Mouse (Mus musculus) hindbrain, embryonic 13.5 days (tissue): ENCODE measurements around the gene Jagn1. TPM values are rescaled to one million over a fixed set of nuclear protein-coding genes. Genes with fewer than 3 reads are reported as not detected.
A peak's percentile ranks its signal among the peaks of the same experiment; 100 is the strongest.

Experiments used
- ATAC-seq: fragments of 200-750 bp; cut with Nextera tagmentation; 2 replicates; pipeline ENCODE4 v1.8.0; 2017; ENCODE audit warnings: moderate TSS enrichment; ENCODE audit not compliant: low FRiP score
- H3K27ac ChIP-seq: fragments of 300-500 bp; sonication (generic); 2 replicates; pipeline ENCODE4 v1.5.1; 2015; ENCODE audit warnings: inconsistent platforms, mild to moderate bottlenecking, moderate library complexity
- H3K27me3 ChIP-seq: fragments of 300-500 bp; sonication (generic); 2 replicates; pipeline ENCODE4 v1.6.1; 2015; ENCODE audit warnings: mild to moderate bottlenecking, inconsistent platforms
- H3K36me3 ChIP-seq: fragments of 300-500 bp; sonication (generic); 2 replicates; pipeline ENCODE4 v1.6.1; 2015; ENCODE audit warnings: mild to moderate bottlenecking, inconsistent platforms
- H3K4me1 ChIP-seq: fragments of 300-500 bp; sonication (generic); replicated peaks from 2 replicates; pipeline ENCODE4 v1.6.1; 2015; ENCODE audit warnings: inconsistent platforms
- H3K4me2 ChIP-seq: fragments of 300-500 bp; sonication (generic); 2 replicates; pipeline ENCODE4 v1.6.1; 2015; ENCODE audit warnings: inconsistent platforms, mild to moderate bottlenecking, moderate library complexity
- H3K4me3 ChIP-seq: fragments of 300-500 bp; sonication (generic); 2 replicates; pipeline ENCODE4 v1.5.1; 2015; ENCODE audit warnings: mild to moderate bottlenecking, inconsistent platforms
- H3K9ac ChIP-seq: fragments of 300-500 bp; sonication (generic); 2 replicates; pipeline ENCODE4 v1.6.1; 2015; ENCODE audit warnings: mild to moderate bottlenecking, inconsistent platforms
- H3K9me3 ChIP-seq: fragments of 300-500 bp; sonication (generic); 2 replicates; pipeline ENCODE4 v1.6.1; 2016; ENCODE audit warnings: inconsistent platforms
- WGBS: fragments of 180-500 bp; shearing (Covaris S2); methylation state at CpG from one replicate; pipeline ENCODE4 v1.1.7; 2015; 5-methylcytosine and 5-hydroxymethylcytosine counted together
- polyA plus RNA-seq: library from polyadenylated mRNA; unstranded; fragments of >200 nt; fragmentation: Nextera tagmentation; extraction: Ambion mirVana; gene quantifications from 2 replicates; pipeline ENCODE4 v1.2.1, GENCODE M21; 2015

Jagn1 gene
- 92.9 and 96.9 TPM in 2 replicates for polyA plus RNA-seq

DNA sequence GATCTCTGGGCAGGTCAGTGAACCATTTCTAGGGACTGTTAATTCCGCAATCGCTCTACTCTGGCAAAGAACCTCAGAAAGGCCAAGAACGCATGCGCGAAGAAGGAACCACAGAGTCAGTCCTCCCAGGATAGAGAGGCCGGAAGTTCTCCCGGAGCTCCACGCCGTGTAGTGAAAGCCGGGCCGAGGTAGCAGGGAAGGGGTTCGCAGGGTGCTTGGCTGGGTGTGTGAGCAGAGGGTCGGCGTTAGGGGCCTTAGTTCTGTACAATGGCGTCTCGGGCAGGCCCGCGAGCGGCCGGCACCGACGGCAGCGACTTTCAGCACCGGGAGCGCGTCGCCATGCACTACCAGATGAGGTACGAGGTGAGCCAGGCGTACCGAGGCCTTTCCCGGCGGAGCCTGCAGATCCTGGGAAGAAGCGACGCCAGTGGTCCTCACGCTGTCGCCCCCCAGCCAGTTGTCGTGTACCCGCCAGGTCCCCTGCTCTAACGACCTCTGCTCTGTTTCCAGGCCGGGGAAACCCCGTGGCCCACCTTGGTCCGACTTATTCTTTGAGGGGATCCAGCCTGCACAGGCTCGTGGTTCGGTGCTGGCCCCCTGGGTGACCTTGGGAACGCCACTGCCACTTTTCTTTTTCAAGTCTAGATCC lies at the start of gene Jagn1:
Gene Jagn1, plus strand, starts transcription at position 128 of the 649 bp plus-strand sequence.
- Histone ChIP-seq H3K4me3 (peak within 1 kb of the TSS; percentile 94), H3K27me3 (no peaks in the 10 kb centered on the region), H3K4me1 (peaks cover 16% of the 10 kb centered on the region), H3K9me3 (no peaks in the 10 kb centered on the region), H3K4me2 (peak within 1 kb of the TSS; percentile 94), H3K36me3 (peaks cover 16% of the 10 kb centered on the region), H3K9ac (peak within 1 kb of the TSS; percentile 97), H3K27ac (peak within 1 kb of the TSS; percentile 83)
- ATAC-seq = peak; percentile 93
- WGBS = under 1% methylated on average over 45 of the region's 45 CpGs

DNA sequence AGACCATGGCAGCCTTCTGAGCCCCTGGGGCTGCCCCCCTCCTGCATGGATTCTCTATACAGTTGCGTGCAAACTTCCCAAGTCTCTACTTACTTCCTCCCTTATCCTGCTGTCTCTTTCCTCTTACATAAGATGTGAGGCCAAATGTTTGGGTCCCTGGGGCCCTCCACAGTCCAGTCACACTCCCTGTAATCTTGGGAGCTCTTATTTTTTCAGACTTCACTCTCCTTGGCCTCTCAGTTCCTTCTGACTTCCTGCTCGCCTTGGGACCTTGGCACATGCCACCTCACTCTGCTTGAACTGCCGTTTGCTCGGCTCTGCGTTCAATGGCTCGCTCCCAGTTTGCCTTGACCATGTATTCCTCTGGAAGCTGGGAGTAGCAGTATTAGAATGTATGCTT lies 48.4 kb upstream of the Jagn1 start:
- 94% methylated on average over 6 of the region's 6 CpGs for WGBS
- no peak for ATAC-seq
- no peak overlapping the region for H3K4me3 ChIP-seq
- peaks cover 41% of the 10 kb centered on the region for H3K36me3 ChIP-seq
- H3K27me3 ChIP-seq = no peaks in the 10 kb centered on the region
- H3K4me1 ChIP-seq = peaks cover 39% of the 10 kb centered on the region
- no peak overlapping the region for H3K9ac ChIP-seq
- H3K4me2 ChIP-seq = no peak overlapping the region
- H3K9me3 ChIP-seq = no peaks in the 10 kb centered on the region; the same call in 1 of the 2 replicates
- H3K27ac ChIP-seq = no peak overlapping the region

DNA sequence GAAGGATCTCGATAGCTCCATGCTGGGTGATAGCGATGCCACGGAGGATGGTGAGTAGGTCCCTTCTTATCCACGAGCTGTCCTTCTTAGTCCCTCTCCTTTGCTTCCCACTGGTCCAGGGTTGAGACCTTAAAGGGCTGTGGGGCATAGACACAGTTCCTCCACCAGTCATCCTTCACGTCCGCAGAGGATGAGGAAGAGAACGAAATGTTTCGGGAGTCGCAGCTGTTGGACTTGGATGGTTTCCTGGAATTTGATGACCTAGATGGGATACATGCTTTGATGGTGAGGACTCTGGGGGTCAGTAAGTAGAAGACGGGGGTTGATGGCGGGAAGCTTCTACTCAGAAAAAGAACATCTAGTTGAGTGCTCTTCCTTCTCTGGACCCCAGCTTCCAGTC lies 47.6 kb upstream of the Jagn1 start:
- Histone ChIP-seq H3K27ac (no peak overlapping the region), H3K4me3 (no peak overlapping the region), H3K4me1 (peaks cover 36% of the 10 kb centered on the region), H3K36me3 (peaks cover 37% of the 10 kb centered on the region), H3K9ac (no peak overlapping the region), H3K4me2 (no peak overlapping the region), H3K27me3 (no peaks in the 10 kb centered on the region), H3K9me3 (no peaks in the 10 kb centered on the region; the same call in 1 of the 2 replicates)
- 94% methylated on average over 11 of the region's 11 CpGs for WGBS
- no peak for ATAC-seq

GRCm38 (mm10) chr6:113395501-113395900 lies 46.9 kb upstream of the Jagn1 start:
- no peak for ATAC-seq
- Histone ChIP-seq H3K9me3 (no peaks in the 10 kb centered on the region; the same call in 1 of the 2 replicates), H3K27ac (no peak overlapping the region), H3K4me3 (no peak overlapping the region), H3K4me2 (no peak overlapping the region), H3K9ac (no peak overlapping the region), H3K36me3 (peaks cover 33% of the 10 kb centered on the region), H3K4me1 (peaks cover 29% of the 10 kb centered on the region), H3K27me3 (no peaks in the 10 kb centered on the region)
- 99% methylated on average over 6 of the region's 6 CpGs for WGBS

DNA sequence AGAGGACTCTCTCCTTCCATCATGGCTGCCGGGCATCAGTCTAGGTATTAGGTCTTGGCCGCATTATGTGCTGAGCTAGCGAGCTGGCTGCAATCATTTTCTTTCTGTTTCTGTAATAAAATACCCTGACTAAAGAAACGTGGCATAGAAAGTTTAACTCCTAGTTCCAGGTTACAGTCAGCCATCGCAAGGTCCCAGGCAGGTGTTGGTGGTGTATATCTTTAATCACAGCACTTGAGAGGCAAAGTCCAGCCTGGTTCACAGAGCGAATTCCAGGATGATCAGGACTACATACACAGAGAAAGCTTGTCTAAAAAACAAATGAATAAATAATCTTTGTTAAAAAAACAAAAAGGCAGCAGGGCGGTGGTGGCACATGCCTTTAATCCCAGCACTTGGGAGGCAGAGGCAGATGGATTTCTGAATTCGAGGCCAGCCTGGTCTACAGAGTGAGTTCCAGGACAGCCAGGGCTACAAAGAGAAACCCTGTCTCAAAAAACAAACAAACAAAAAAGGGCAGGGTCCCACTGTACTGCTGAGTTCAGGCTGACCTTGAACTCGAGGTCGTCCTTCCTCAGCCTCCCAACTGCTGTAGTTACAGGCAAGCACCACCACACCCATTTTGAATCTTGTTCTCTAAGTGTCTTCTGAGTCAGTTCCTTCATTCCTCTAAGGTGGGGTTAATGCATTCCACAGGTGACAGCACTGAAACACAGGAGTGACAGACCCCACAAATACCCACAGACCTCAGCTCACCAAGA lies 45.9 kb upstream of the Jagn1 start:
- Histone ChIP-seq H3K27ac (no peak overlapping the region), H3K27me3 (no peaks in the 10 kb centered on the region), H3K4me3 (no peak overlapping the region), H3K9ac (no peak overlapping the region), H3K36me3 (peaks cover 30% of the 10 kb centered on the region), H3K4me2 (no peak overlapping the region), H3K4me1 (peaks cover 20% of the 10 kb centered on the region), H3K9me3 (no peaks in the 10 kb centered on the region; the same call in 1 of the 2 replicates)
- WGBS = 86% methylated on average over 10 of the region's 10 CpGs
- ATAC-seq = no peak

DNA sequence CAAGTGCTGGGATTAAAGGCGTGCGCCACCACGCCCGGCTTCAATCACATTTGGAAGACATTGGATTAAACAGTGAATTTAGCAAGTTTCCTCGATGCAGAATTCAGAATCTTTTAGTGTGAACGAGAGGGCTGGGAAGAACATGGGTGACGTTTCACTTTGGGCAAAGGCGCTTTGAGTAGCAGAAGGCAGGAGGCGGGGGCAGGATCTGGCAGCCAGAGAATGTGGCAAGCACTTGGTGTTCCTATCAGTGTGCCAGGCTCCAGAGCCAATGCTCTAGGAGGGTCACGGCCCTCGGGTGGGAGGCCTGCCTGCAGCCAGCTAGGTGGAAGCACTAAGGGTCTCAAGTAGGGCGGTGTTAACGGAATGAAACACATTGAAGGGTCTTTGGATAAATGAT lies 40.3 kb upstream of the Jagn1 start:
- H3K36me3 ChIP-seq = peaks cover 36% of the 10 kb centered on the region
- H3K27ac ChIP-seq = no peak overlapping the region
- H3K27me3 ChIP-seq = no peaks in the 10 kb centered on the region
- H3K9ac ChIP-seq = no peak overlapping the region
- WGBS = 93% methylated on average over 13 of the region's 13 CpGs
- no peak overlapping the region for H3K4me3 ChIP-seq
- H3K9me3 ChIP-seq = no peaks in the 10 kb centered on the region
- H3K4me2 ChIP-seq = no peak overlapping the region
- no peak for ATAC-seq
- H3K4me1 ChIP-seq = no peaks in the 10 kb centered on the region

DNA sequence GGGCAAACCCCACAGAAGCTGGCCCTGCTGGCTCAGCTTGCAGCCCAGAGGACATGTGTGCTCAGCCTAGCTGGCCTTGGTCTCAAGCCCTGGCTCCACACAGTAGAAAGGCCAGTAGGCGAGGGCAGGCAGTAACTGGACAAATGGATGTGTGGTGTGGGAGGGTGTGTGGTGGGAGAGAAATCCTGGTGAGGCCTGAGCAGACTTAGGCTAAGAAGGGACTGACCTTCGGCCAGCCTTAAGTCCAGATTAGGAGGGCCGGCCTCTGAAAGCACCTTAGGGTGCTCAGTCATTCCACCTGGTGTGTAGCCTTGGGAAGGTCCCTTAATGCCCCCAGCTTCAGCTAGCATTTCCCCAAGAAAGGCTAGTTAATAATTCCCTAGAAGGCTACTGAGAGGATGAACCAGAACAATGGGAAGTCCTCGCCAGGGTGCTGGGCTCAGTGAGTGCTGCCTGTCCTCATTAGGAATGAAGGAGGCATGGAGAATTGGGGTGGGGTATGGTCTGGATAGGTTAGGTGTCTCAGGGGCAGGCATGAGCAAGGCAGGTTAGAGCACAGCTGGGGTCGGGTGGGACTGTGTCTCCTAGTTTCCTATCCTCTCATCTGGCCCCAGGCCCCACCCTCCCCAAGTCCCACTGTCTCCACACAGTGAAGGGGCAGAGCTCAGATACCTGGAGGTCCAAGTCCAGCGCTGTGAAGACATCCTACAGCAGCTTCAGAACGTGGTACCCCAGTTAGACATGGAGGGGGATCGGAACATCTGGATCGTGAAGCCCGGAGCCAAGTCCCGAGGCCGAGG lies 37.5 kb upstream of the Jagn1 start:
- H3K4me2 ChIP-seq = no peak overlapping the region
- no peaks in the 10 kb centered on the region for H3K9me3 ChIP-seq
- WGBS = 68% methylated on average over 12 of the region's 12 CpGs
- no peak overlapping the region for H3K9ac ChIP-seq
- no peak overlapping the region for H3K4me3 ChIP-seq
- peaks cover 49% of the 10 kb centered on the region for H3K36me3 ChIP-seq
- H3K27me3 ChIP-seq = no peaks in the 10 kb centered on the region
- ATAC-seq = no peak
- H3K4me1 ChIP-seq = no peaks in the 10 kb centered on the region
- no peak overlapping the region for H3K27ac ChIP-seq

- WGBS = 86% methylated on average over 6 of the region's 6 CpGs
- Histone ChIP-seq H3K9ac (no peak overlapping the region), H3K9me3 (no peaks in the 10 kb centered on the region), H3K27me3 (no peaks in the 10 kb centered on the region), H3K27ac (no peak overlapping the region), H3K4me2 (no peak overlapping the region), H3K4me1 (no peaks in the 10 kb centered on the region), H3K36me3 (peaks cover 50% of the 10 kb centered on the region), H3K4me3 (no peak overlapping the region)
- no peak for ATAC-seq
These were observed 36.9 kb upstream of the Jagn1 start for GRCm38 (mm10) chr6:113405483-113405882.

- Histone ChIP-seq H3K4me3 (no peak overlapping the region), H3K4me2 (no peak overlapping the region), H3K4me1 (no peaks in the 10 kb centered on the region), H3K27me3 (no peaks in the 10 kb centered on the region), H3K9me3 (no peaks in the 10 kb centered on the region), H3K27ac (no peak overlapping the region), H3K9ac (no peak overlapping the region), H3K36me3 (peaks cover 52% of the 10 kb centered on the region)
- WGBS = 79% methylated on average over 9 of the region's 9 CpGs
- no peak for ATAC-seq
These were observed 35.7 kb upstream of the Jagn1 start for GRCm38 (mm10) chr6:113406683-113407082.

- H3K4me1 ChIP-seq = no peaks in the 10 kb centered on the region
- H3K27ac ChIP-seq = no peak overlapping the region
- ATAC-seq = no peak
- no peak overlapping the region for H3K4me3 ChIP-seq
- peaks cover 79% of the 10 kb centered on the region for H3K36me3 ChIP-seq
- H3K27me3 ChIP-seq = no peaks in the 10 kb centered on the region
- no peak overlapping the region for H3K4me2 ChIP-seq
- no peaks in the 10 kb centered on the region for H3K9me3 ChIP-seq
- WGBS = 76% methylated on average over 1 of the region's 1 CpGs
- no peak overlapping the region for H3K9ac ChIP-seq
These were observed 32.4 kb upstream of the Jagn1 start for GRCm38 (mm10) chr6:113410001-113410400.

GRCm38 (mm10) chr6:113416416-113416815 lies 26.0 kb upstream of the Jagn1 start:
- Histone ChIP-seq H3K9me3 (no peaks in the 10 kb centered on the region), H3K4me2 (no peak overlapping the region), H3K27ac (no peak overlapping the region), H3K4me1 (peaks cover 23% of the 10 kb centered on the region), H3K36me3 (peaks cover 49% of the 10 kb centered on the region), H3K9ac (no peak overlapping the region), H3K4me3 (no peak overlapping the region), H3K27me3 (no peaks in the 10 kb centered on the region)
- WGBS = 82% methylated on average over 5 of the region's 5 CpGs
- no peak for ATAC-seq
